Mouse (Mus musculus) testis, adult 2 months (tissue): ENCODE measurements around the gene Cdk1.
"Not testable (repeated sequence)": the region's sequence is repeated elsewhere in the genome, so short reads cannot be mapped to it uniquely, and the experiment has no call there.

Source experiments
- CTCF ChIP-seq: fragments of 200-500 bp; IDR thresholded peaks from 2 replicates; pipeline ENCODE4 v1.5.1; 2012; ENCODE audit warnings: low read depth, mild to moderate bottlenecking, inconsistent platforms, low read length, moderate library complexity; ENCODE audit not compliant: control insufficient read depth, insufficient read depth, insufficient replicate concordance
- POLR2A ChIP-seq: fragments of 200-500 bp; IDR thresholded peaks from 2 replicates; pipeline ENCODE4 v1.6.1; 2012; ENCODE audit warnings: low read depth, mild to moderate bottlenecking, inconsistent platforms, low read length, moderate library complexity; ENCODE audit not compliant: control insufficient read depth

DNA sequence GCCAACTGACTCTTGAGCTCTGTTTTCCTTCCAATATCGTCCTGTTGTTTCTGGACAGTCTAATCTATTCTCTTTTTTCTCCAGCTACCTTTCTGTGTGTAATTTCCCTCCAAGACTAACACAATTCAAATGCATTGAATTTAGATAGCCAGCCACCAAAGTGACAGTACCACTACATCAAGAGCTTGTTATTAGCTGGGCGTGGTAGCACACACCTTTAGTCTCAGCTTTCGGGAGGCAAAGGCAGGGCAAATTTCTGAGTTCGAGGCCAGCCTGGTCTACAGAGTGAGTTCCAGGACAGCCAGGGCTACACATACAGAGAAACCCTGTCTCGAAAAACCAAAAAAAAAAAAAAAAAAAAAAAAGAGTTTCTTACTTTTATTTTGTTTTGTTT lies 345 bp upstream of the Cdk1 start:
- TF ChIP-seq POLR2A, CTCF: not testable (repeated sequence)
